Mouse (Mus musculus) midbrain, embryonic 16.5 days (tissue): Measurements from ENCODE around the gene Fam89b. TPM values are rescaled to one million over a fixed set of nuclear protein-coding genes. Genes with fewer than 3 reads are reported as not detected.

Experiments used
- ATAC-seq: fragments of 200-750 bp; cut with Nextera tagmentation; 2 replicates; pipeline ENCODE4 v1.8.0; 2017; ENCODE audit warnings: moderate TSS enrichment
- H3K27ac ChIP-seq: fragments of 300-500 bp; sonication (generic); 2 replicates; pipeline ENCODE4 v1.5.1; 2014; ENCODE audit warnings: mild to moderate bottlenecking, low read length, mixed read lengths
- H3K27me3 ChIP-seq: fragments of 300-500 bp; sonication (generic); 2 replicates; pipeline ENCODE4 v1.6.1; 2014; ENCODE audit warnings: low read depth, low read length, mixed read lengths; ENCODE audit not compliant: control insufficient read depth, insufficient read depth
- H3K36me3 ChIP-seq: fragments of 300-500 bp; sonication (generic); 2 replicates; pipeline ENCODE4 v1.6.1; 2014; ENCODE audit warnings: mild to moderate bottlenecking, low read length, moderate library complexity, mixed read lengths; ENCODE audit not compliant: control insufficient read depth, insufficient read depth
- H3K4me1 ChIP-seq: fragments of 300-500 bp; sonication (generic); 2 replicates; pipeline ENCODE4 v1.6.1; 2014; ENCODE audit warnings: mild to moderate bottlenecking, low read length, mixed read lengths; ENCODE audit not compliant: control insufficient read depth, insufficient read depth
- H3K4me2 ChIP-seq: fragments of 300-500 bp; sonication (generic); 2 replicates; pipeline ENCODE4 v1.6.1; 2014; ENCODE audit warnings: mild to moderate bottlenecking, low read length, mixed read lengths
- H3K4me3 ChIP-seq: fragments of 300-500 bp; sonication (generic); 2 replicates; pipeline ENCODE4 v1.5.1; 2014; ENCODE audit warnings: low read depth, mild to moderate bottlenecking, low read length, moderate library complexity, mixed read lengths
- H3K9ac ChIP-seq: fragments of 300-500 bp; sonication (generic); 2 replicates; pipeline ENCODE4 v1.6.1; 2014; ENCODE audit warnings: low read depth, low read length, mixed read lengths
- H3K9me3 ChIP-seq: fragments of 300-500 bp; sonication (generic); replicated peaks from 2 replicates; pipeline ENCODE4 v1.6.1; 2014; ENCODE audit warnings: mild to moderate bottlenecking, low read length, mixed read lengths; ENCODE audit not compliant: control insufficient read depth, poor library complexity, severe bottlenecking
- WGBS: fragments of 180-500 bp; shearing (Covaris S2); extraction: QIAGEN DNeasy Blood & Tissue Kit; methylation state at CpG from one replicate; pipeline ENCODE4 v1.1.7; 2014; 5-methylcytosine and 5-hydroxymethylcytosine counted together
- polyA plus RNA-seq: library from polyadenylated mRNA; unstranded; fragments of >200 nt; fragmentation: Nextera tagmentation; extraction: Ambion mirVana; gene quantifications from 2 replicates; pipeline ENCODE4 v1.2.1, GENCODE M21; 2015

Gene Fam89b
- polyA plus RNA-seq, 1 experiment from 2014 or later, result 116 TPM

DNA sequence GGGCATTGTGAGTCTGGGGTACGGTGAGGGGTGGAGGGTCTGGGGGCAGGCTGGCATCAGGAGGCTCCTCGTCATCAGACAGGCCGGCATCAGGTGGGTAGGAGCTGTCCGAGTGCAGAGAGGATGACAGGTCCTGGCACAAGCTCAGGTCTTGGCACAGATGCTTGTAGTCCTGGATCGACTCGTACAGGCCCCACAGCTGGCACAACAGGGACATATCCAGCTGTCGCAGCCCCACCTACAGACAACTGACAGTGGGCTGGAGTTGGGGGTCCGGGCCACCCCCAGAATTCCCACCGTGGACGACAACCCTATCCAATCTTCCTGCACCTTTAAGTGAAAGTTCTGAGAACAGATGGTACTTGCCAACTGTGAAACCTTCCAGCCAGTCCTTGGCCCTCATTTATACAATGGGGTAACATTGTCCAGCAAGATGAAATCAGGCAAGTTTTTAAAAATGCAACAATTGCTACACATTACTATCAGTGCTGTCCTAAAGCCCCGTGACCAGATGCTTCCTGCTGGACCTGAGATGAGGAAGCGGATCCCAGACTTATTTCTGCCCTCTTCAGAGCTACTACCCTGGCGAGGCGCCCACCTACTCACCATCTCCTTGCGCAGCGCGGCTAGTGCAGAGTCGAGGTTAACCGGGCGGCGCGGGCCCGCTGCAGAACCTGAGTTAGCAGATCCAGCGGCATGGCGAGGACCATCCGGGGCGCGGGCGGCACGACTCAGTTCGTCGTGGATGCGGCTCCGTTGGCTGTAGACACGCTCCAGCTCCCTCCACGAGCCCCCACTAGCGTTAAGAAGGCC lies 616 bp downstream of the Fam89b start:
- Histone ChIP-seq H3K9ac (peak overlapping the region; percentile 98), H3K27ac (peak overlapping the region; percentile 97), H3K27me3 (no peaks in the 10 kb centered on the region), H3K4me2 (peak overlapping the region; percentile 100), H3K9me3 (no peaks in the 10 kb centered on the region), H3K4me3 (peak overlapping the region; percentile 92), H3K36me3 (no peaks in the 10 kb centered on the region), H3K4me1 (peaks cover 55% of the 10 kb centered on the region)
- peak; percentile 43 for ATAC-seq
- 5% methylated on average over 37 of the region's 37 CpGs for WGBS

DNA sequence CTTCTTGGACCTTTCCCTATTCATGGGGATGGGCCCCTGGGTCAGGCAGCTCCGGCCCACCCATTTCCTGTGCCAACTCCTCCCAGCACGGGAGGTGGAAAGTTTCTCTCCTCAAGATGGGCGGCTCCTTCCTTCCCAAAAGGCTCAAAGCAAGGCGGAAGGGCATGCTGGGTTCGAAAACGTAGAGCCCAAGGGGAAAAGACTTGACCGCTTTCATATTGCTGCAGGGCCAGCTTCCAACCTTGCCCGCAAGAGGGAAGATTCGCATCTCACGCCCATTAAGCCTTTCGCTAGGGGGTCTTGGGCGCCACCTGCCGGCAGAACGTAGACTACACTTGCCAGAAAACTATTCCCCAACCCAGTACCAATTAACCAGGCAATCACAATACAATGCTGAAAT lies 1.8 kb downstream of the Fam89b start:
- H3K9ac ChIP-seq, result peak overlapping the region; percentile 98
- peak overlapping the region; percentile 100 for H3K4me2 ChIP-seq
- H3K27ac ChIP-seq, result peak overlapping the region; percentile 97
- 5% methylated on average over 14 of the region's 14 CpGs for WGBS
- H3K4me3 ChIP-seq, result peak overlapping the region; percentile 92
- H3K9me3 ChIP-seq, result no peaks in the 10 kb centered on the region
- peaks cover 55% of the 10 kb centered on the region for H3K4me1 ChIP-seq
- no peaks in the 10 kb centered on the region for H3K27me3 ChIP-seq
- H3K36me3 ChIP-seq, result no peaks in the 10 kb centered on the region; the same call in 1 of the 2 replicates
- no peak for ATAC-seq

DNA sequence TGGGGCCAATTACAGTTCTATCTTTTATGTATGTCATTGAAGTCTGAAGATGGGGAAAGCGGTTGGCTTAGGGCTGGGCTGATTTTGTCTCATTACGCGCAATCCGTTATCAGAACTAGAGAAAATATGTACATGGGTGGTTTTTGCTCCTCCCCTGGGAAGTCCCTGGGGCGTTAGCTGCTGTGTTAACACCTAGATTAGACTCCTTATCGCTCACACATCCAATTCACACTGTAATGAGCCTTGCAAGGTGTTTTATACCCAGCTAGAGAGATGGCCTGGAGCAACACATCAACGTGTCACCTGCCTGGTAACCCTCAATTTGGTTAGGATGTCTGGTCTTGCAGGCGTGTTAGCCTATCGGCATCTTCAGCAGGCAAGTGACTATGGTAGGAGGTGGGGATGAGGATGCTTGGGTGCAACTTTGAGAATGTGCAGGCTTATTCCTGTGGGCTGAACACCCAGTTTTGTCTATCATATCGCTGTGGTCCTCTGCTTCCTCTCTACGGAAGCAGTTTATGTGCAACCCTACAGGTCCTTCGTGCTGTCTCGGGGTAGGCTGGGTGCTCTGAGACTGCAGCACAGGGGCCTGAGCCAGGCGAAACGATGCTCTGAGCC lies 2.4 kb downstream of the Fam89b start:
- Histone ChIP-seq H3K9me3 (no peaks in the 10 kb centered on the region), H3K9ac (peak overlapping the region; percentile 98), H3K4me2 (peak overlapping the region; percentile 100), H3K27ac (peak overlapping the region; percentile 53; the same call in 1 of the 2 replicates), H3K4me1 (peaks cover 55% of the 10 kb centered on the region), H3K27me3 (no peaks in the 10 kb centered on the region), H3K4me3 (peak overlapping the region; percentile 92), H3K36me3 (no peaks in the 10 kb centered on the region; the same call in 1 of the 2 replicates)
- no peak for ATAC-seq
- 78% methylated on average over 15 of the region's 15 CpGs for WGBS

DNA sequence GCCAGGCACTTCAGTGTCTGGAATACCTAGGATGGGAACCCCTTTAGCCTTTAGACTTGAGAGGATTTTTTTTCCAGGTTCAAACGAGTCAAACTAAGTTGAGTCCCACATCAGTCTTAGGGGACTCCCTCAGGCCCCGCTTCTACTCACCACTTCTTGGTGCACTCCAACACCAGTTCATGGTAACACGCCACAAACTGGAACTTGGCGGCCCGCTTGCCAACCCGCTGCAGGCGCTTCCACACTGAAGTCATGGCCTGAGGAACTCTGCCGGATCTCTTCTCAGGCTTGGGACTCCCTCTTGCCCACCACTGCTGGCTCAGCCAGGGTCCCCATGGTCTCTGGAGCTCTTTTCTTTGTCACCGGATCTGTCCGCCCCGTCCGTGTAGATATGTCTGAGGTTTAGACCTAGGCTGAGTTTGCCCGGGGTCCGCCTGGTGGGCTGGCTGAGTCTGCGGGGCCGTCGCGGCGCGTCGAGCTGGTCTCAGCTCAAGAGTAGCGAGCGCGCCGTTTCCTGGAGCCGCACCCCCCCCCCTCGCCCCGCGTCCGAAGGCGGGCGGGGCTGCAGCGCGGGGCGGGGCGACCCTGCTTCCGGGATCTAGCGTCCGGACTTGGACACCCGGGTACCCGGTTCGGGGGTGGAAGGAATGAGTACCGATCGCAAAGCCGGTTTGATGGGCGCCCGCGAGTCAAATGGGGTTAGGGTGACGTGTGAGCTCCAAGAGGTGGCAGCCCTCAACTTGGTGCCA lies 3.5 kb downstream of the Fam89b start, which contains the start of gene Ehbp1l1:
Gene Ehbp1l1, minus strand, starts transcription at position 551 of the 749 bp plus-strand sequence.
- H3K4me2 ChIP-seq, result peak within 1 kb of the TSS; percentile 100
- no peak within 1 kb of the TSS; the same call in 1 of the 2 replicates for H3K27ac ChIP-seq
- no peak for ATAC-seq
- H3K27me3 ChIP-seq, result no peaks in the 10 kb centered on the region
- peak within 1 kb of the TSS; percentile 34 for H3K4me3 ChIP-seq
- H3K36me3 ChIP-seq, result peaks cover 6% of the 10 kb centered on the region
- H3K9ac ChIP-seq, result peak within 1 kb of the TSS; percentile 98
- H3K9me3 ChIP-seq, result no peaks in the 10 kb centered on the region
- WGBS, result 15% methylated on average over 41 of the region's 49 CpGs
- peaks cover 51% of the 10 kb centered on the region for H3K4me1 ChIP-seq

DNA sequence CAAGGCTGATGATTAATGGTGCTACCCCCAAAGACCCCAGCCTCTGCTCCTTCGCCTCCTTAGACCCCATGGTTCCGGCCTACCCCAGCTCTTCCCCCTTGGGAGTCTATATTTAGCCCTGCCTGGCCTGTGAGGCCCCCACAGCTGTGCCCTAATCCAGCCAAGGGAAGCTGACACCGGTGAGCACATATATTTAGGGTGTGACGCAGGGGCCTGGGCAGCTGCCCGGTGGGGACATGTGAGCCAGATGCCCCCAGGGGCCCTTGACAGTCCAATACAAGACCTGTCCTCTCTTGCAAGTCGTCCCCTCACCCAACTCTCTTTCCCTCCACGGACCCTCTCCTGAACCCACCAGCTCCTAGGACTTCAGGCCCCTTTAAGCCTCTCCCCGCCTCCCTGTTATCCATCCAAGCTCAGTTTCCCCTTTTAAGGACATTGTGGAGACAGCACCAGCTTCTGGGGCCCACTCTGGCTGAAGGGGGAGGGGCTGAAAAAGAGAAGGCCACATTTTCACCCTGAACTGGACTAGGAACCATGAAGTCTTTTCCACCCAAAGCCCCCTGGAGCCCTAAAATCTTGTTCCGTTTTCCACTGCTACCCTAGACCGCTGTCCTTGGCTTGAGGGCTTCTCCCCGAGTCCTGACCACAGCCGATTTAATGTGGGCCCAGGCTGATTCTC lies 4.3 kb downstream of the Fam89b start:
- Histone ChIP-seq H3K27ac (no peak overlapping the region), H3K4me3 (no peak overlapping the region; the same call in 1 of the 2 replicates), H3K9ac (no peak overlapping the region), H3K4me2 (peak overlapping the region; percentile 67), H3K27me3 (no peaks in the 10 kb centered on the region), H3K36me3 (peaks cover 9% of the 10 kb centered on the region), H3K4me1 (peaks cover 44% of the 10 kb centered on the region), H3K9me3 (no peaks in the 10 kb centered on the region)
- ATAC-seq, result no peak
- 80% methylated on average over 12 of the region's 12 CpGs for WGBS

DNA sequence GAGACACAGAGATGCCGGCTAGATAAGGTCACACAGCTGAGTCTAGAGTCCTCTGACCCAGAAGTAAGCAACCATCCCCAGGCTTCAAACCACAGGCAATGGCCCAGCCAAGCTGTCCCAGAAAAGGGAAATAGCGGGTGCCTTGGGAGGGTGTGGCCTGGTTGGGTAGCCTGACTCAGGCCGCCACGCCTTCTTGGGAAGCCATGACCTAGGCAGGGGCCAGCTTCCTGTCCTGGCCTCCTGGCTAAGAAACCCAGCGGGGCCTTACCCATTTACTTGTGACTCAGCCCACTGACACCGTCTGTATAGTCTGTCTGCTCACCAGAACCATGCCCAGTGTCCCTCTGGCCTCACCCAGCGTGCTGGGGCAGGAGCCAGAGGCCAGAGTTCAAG lies 4.9 kb downstream of the Fam89b start:
- ATAC-seq, result no peak
- Histone ChIP-seq H3K9ac (no peak overlapping the region), H3K4me3 (no peak overlapping the region), H3K4me2 (no peak overlapping the region), H3K9me3 (no peaks in the 10 kb centered on the region), H3K36me3 (peaks cover 12% of the 10 kb centered on the region), H3K27me3 (no peaks in the 10 kb centered on the region), H3K27ac (no peak overlapping the region), H3K4me1 (peaks cover 38% of the 10 kb centered on the region)
- WGBS, result 75% methylated on average over 7 of the region's 7 CpGs

DNA sequence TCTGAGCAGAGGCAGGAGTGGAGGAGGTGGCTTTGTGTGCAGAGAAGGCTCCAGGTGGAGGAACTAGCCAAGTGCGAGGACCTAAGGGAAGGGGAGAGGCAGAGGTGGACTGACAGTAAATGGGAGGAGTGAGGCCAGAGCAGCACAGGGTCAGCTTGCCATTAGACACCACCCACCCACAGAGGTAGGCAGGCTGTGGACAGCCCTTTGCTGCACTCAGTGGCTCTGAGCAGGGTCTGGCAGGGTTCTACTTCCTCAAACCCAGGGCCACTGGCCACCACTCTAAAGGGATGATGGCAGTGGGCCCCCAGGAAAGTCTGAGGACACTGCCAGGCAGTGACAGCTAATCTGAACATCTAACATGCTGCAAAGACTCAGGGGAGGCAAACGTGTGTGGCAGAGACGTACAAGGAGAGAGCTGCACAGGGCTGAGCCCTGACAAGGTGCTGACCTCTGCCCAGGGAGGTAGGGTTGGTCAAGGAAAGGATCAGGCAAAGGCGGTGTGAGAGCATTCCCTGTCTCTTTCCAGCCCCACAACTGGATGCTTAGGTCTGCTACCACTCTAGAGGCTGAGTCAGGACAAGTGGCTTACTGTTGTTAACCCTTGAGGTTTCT lies 5.4 kb downstream of the Fam89b start:
- Histone ChIP-seq H3K4me2 (no peak overlapping the region), H3K36me3 (peaks cover 14% of the 10 kb centered on the region), H3K4me3 (no peak overlapping the region), H3K9ac (no peak overlapping the region), H3K4me1 (peaks cover 38% of the 10 kb centered on the region), H3K9me3 (no peaks in the 10 kb centered on the region), H3K27me3 (no peaks in the 10 kb centered on the region), H3K27ac (no peak overlapping the region)
- WGBS, result 70% methylated on average over 4 of the region's 4 CpGs
- no peak for ATAC-seq

DNA sequence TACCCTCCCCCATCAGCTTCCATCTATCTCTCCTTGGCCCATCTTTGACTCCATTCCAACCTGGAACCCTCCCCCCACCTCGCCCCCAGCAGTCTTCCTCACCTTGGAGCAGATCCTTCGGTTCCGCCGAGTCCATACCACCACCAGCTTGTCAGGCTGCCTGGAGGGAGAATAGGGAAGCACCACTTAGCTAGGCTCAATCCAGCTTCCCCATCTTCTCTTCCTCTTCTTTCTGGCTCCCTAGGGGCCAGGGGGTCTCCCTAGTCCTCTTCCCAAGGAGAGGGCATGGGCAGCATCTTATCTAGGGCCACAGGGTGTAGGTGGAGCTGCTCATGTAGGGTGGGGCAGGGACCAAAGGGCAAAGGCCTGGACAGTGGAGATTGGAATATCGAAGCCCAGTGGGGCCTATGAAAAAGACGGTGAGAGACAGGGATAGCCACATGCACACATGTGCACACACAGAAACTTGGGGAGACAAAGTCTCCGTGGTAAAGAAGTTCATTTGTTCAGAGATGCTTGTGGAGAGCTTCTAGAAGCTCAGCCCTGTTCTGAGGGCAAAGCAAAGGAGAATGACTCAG lies 6.5 kb downstream of the Fam89b start:
- 92% methylated on average over 7 of the region's 7 CpGs for WGBS
- H3K4me3 ChIP-seq, result no peak overlapping the region
- H3K27ac ChIP-seq, result no peak overlapping the region
- no peaks in the 10 kb centered on the region for H3K9me3 ChIP-seq
- no peaks in the 10 kb centered on the region for H3K27me3 ChIP-seq
- no peak for ATAC-seq
- no peak overlapping the region for H3K4me2 ChIP-seq
- H3K4me1 ChIP-seq, result peaks cover 30% of the 10 kb centered on the region
- H3K36me3 ChIP-seq, result peaks cover 14% of the 10 kb centered on the region
- no peak overlapping the region for H3K9ac ChIP-seq
